Mouse (Mus musculus): ENCODE measurements at regions not wholly inside any gene's neighbourhood (a gene's known extent, or its start where the extent isn't known, plus 50 kb on each side); places are given as distances from the start of the nearest gene placed in this dataset.

DNA sequence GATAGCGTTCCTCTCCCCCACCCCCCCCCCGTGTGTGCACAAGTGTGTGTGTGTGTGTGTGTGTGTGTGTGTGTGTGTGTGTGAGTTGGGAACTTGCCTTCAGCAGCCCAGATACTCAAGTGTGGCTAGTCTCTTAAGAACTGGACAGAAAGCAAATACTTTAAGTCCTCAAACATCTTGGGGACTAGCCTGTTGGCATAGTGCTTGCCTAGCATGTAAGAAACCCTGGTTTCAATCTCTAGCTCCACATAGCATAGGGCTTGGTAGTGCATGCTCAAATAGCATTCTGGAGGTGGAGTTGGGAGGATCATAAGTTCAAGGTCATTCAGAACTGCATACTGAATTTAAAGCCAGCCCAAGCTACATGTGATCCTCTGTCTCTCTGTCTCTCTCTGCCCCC is 117.5 kb upstream of the Btg1 start:
- DNase-seq (ENCODE audit: low spot score): no peak

DNA sequence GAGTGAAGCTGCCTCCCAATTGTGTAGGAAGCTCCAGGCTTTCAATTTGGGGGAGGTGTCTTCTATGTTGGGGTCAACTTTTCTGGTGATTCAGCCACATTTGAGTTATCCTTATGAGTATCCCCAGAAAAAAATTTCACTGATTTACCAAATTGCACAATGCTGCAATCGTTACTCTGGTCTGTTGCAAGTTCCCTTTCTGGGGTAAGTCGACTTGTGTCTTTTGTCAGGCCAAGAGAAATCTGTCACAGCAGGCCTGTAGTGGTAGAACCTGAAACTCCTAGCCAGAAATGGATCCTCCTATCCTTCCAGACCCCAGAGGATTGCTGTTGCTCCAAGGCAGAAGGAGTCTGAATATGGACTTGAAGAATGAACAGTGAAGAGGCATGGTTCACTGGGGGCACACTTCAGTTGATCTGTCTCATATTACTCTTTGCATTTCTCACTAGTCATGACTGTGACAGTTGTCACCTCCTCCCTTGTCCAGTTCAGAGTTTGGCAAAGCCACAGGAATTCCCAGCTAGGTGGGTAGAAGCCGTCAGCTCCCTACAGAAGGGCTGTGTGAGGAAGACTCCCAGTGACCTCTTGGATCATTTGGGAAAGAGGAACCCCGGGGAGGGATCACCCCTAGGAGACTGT is 114.6 kb upstream of the Btg1 start:
- no peak for DNase-seq (ENCODE audit: low spot score)

DNA sequence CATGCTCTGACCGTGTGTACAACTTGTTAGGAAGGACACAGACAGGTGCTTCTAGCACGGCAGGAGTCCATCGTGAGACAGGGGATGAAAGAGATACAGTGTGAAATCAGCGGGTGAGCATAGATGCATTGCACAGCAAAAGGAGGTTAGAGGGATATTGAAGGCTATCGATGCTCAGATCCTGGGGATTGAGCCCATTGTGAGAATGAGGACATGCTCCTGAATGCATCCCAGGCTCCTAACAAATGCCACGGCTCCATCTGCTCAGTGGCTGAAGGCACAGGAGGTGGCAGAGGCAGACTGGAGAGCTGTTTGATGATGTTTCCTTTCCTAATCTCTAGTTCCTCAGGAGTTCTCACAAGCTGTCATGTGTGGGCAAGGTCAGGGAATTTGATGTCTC is 114.1 kb upstream of the Btg1 start:
- DNase-seq (ENCODE audit: low spot score): no peak

DNA sequence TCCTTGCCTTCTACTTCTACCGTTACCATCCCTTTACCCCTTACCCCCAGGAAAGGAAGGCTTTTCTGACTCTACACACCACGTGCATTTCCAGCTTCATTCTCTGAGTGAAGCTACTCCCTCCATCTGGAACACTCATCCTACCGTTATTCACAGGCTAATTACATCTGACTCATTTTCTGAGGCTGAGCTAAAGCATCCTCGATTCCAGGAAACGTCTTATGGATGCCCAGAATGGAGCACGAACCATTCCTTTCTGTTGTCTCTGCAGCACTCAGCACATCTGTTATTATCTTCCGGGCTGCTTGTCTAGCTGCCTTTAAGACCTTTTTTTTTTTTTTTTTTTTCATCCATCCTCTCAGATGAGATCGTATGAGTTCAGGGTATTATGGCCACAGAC is 112.5 kb upstream of the Btg1 start:
- DNase-seq (ENCODE audit: low spot score): no peak

DNA sequence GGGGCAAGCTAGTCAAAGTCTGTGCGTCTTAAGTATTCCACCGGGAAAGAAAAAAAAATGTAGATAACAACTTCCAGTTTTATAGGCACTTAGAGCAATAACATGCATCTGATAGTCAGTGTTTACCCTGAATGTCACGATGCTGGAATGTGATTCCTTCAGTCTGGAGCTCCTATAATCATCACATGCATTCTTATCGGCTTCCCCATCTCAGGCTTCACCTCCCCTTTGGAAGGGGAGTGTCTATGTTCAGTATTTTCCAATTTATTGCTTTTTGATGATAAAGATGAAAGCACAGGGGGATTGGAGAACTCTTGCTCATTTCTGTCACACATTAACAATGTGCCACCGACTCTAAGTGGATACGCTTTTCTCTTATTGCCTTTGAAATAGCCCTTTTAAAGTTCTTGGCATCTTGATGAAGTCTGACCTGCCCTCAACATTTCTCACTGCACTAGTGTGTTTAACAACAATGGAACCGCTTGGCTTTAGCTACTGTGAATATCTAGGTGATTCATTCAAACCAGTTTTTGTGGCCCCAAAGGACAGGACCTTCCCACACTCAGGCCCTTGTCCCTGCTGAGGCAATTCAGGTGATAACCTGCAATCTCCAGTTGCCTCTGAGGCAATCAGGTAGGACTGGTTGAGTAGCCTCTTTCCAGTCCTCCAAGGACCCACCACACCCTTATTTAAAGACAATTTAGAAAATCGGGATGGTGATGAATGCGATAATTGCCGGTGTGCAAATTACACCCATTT is 101.5 kb upstream of the Btg1 start:
- no peak for DNase-seq (ENCODE audit: low spot score)

DNA sequence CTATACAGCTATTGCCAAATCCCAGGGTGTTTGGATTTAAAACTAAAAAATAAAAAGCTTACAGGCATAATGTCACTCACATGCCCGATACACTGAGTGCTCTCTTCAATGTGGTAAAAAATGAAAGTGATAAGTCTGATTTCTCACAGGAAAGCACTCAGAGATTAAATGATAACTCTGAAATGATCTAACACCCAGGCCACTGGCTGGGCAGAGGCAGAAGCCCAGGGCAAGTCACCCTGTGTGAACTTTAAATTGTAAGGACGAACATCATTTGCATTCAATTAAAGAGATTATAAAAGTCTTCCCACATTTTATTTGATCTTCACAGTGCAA is 100.9 kb upstream of the Btg1 start:
- DNase-seq (ENCODE audit: low spot score): no peak

DNA sequence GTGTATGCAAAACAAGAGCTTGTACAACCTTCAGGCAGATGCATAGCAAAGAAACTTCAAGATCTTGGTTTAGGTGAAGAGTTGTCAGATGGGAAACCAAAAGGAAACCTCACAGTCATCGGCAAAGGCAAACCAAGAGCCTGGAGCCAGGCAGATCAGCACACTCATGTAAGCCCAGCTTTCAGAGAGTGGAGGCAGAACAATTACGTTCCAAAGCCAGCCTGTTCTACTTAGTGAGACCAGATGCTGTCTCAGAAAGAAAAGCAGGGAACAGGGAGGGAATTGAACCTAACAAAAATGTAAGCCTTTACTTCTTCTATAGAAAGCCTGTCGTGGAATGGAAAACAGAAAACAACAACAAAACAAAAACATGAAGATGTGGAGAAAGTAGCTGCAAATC is 97.4 kb upstream of the Btg1 start:
- DNase-seq (ENCODE audit: low spot score): no peak

DNA sequence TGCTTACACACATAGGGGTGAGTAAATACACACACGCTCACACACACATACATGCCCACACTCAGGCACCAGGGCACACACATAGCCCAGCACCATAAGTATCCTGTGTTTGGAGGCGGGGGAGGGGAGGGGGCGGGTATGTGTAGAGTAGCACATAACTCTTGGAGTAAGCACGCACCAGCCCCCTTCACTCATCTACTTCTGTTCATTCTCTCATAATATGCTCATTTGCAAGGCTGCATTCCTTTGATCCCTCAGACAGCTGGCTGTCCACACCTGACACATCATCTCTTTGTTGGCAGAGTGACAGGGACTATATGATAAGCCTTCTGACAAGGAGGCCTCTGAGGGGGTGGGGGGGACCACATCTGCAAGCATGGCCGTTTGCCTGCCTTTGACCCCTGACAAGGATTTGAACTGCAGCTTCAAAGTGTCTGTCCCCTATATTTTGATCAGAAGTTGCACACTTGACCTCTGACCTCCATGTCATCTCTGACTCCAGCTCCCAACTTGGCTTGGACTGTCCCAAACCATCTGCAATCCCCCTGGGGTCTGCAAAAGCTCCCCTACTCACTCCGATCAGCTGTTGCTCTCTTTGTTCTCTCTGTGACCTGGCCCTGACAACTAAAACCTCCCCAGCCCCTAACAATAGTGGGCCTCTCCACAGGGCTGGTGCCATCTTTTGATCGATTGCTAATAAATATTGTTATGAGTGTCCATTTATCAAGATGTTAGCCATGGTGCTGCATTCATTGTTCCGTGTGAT is 95.6 kb upstream of the Btg1 start:
- no peak for DNase-seq (ENCODE audit: low spot score)

DNA sequence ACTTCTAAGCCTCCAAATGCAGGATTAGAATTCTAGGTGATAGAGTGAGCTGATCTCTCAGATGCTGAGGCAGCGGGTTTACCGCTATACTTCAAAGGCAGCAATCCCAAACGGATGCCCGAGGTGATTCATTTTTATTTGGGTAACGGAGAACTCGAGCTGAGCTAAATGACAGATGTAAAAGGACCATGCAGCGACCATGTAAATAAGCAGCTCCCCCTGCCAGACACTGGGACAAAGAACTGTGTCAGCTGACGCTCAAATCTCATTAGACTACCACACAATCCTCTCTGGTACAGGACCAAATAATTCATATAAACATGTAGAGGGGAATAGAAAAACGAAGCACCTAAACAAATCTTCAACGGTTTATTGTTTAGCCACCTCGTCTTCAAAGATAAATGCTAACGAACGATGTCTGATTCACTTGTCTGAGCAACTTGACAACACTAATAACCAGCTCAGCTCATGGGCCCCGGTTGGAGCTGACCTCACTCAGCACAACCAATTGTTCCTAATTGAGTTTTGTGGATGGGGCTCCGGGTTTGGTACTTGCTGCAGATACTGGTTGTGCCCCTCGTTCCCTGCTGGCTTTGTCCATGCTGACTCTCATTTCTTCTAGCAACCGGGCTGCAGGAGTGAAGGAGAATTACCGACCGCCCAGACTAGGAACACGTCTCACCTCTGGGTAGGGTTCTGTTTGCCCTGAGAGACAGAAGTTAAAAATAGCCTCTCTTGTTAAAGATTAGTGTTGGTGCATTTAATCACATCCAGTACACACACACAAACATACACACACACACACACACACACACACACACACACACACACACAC is 92.6 kb upstream of the Btg1 start:
- peak; percentile 67 for DNase-seq (ENCODE audit: low spot score)

DNA sequence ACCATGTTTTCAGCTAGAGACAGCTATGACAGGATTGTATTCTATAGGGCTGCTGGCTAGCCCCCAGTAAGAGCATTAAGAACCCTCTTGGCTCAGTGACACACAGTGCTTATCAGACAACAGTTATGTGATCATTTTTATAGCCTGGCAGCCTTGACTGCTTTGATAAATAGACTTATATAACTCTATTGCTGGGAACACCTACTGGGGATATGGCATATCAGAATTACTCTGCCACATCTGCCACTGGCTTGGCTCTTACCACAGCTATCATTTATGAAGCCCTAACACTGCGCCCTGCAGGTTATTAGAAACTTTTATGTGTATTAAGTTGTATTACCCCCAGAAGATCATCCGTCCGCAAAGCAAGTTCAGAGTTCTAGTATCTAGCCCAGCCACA is 88.9 kb upstream of the Btg1 start:
- DNase-seq (ENCODE audit: low spot score): no peak

DNA sequence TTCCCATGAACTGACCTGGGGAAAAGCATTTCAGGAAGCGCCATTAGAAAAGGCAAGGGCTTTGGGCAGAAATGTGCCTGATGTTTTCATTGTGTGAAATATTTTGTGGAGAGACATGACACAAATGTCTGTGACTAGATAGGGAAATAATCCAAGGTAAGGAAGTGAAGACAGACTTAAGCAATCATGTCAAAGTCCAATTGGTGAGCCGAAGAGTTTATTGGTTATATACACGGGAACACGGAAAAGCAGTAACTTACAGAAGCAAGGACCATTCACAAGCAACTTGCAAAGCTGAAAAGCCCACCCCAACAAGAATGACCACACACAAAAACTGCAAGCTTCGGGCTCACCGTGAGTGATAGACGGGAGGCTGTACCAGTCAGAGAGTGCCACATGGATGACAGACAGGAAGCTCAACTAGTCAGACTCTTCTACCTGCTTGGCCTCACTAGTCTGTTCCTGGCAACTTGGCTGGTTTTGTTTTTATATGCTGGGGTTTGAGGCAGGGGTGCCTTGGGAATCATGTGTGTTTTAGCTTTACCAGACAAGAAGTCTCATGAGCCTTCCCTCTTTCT is 82.2 kb upstream of the Btg1 start:
- no peak for DNase-seq (ENCODE audit: low spot score)

DNA sequence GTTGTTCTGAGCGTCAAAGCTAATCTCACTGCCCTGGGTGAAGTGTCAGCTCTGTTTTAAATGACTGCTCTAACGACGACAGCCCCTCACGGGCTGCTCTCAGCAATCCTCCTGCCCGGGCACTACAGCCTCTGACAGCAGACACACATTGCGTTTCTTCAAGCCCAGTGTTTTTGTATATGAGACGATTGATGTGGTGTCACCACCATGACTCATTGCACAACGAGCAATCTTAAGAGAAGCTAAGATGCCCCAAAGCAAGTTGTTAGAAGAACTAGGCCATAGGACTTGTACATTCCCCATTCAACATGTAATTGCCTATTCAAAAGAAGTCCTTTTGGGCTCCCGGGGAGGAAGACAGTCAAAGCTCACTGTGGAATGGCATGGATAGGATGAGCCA is 81.3 kb upstream of the Btg1 start:
- no peak for DNase-seq (ENCODE audit: low spot score)

DNA sequence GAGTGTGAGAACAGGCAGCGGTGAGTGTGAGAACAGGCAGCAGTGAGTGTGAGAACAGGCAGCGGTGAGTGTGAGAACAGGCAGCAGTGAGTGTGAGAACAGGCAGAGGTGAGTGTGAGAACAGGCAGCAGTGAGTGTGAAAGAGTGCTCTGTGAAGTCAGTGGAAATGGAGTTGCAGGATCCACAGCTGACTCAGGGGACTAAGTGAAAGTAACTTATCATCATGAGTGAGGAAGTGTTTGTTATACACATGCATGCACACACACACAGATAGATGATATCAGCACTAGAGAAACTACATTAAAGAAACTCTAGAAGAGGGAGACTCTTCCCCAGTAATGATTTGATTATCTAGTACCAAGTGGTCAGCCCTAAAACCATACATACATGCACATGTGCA is 76.0 kb upstream of the Btg1 start:
- no peak for DNase-seq (ENCODE audit: low spot score)

DNA sequence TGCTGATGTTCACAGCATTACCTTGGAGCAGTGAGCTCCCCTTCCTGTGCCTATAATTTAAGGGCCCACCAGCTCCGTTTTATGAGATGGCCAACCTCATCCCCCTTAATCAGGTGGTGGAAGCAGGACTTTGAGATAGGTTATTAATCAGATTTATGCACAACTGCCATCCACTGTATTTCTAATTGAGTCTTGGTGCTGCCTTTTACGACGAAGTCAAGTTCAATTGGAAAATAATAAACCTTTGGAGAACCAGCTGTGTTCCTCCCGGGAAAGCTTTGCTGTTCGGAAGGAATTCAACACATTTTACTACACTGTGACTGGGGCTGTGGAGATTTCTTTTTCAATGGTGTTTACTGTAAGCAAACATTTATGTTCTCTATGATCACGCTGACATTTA is 71.5 kb upstream of the Btg1 start:
- DNase-seq (ENCODE audit: low spot score): no peak

DNA sequence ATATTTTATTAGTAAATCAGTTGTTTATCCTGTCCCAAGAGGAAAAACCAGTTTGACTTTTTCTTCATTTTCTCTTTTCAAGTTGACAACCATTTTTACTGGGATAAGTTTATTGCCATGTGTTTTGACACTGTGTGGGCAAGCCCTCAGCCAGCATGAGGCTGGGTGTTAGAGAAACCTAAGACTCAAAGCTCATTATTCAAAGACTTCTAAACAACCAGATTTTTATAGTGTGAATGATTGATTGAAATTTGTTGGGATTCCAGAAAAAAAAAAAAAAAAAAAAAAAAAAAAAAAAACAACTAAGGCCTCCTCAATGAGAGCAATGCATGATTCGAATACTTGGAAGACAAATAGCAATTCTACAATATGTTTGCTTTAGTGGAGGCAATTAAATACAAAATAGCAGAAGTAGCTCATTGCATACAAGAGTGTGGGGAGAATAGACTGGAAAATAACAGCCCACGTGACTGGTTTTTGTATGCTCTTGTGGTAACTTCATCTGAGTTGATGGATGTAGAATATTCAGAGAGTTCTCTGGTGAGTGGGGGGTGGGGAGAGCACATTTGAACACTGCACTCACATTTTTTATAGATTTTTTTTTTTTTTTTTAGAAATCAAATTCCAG is 70.9 kb upstream of the Btg1 start:
- no peak for DNase-seq (ENCODE audit: low spot score)

DNA sequence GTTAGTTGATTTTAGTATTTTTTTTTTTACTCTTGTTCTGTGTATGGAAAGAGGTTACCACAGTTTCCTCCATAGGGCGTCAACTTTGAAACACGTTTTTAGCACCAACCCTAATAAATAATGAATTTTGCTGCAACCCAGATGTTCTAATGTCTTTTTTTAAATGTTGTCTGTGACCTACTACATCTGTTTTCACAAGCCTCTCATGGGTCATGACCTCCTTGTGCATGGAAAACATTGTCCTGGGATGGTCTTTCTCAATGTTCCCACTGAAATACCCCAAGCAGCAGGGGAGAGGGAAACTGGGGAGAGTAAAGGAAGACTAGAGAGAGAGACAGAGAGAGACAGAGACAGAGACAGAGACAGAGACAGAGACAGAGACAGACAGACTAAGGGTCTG is 67.2 kb upstream of the Btg1 start:
- DNase-seq (ENCODE audit: low spot score): no peak

DNA sequence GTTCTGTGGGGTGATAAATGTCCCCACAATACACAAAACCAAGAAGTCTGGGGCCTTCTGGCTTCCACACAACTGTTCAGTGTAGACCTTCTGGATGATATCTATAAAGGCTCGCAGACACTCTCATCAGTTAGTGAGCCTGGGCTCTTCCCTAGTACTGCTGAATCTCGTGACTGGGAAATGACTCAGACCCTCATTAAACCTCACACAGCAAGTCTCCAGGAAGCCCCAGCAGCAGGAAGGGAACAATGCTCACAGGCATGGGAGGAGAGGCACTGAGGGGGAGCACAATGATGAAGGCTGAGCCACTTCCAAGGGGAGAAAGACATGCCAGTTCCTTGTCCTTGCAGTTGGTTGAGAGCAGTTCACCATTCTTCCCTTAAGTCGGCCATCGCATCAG is 66.5 kb upstream of the Btg1 start:
- no peak for DNase-seq (ENCODE audit: low spot score)

DNA sequence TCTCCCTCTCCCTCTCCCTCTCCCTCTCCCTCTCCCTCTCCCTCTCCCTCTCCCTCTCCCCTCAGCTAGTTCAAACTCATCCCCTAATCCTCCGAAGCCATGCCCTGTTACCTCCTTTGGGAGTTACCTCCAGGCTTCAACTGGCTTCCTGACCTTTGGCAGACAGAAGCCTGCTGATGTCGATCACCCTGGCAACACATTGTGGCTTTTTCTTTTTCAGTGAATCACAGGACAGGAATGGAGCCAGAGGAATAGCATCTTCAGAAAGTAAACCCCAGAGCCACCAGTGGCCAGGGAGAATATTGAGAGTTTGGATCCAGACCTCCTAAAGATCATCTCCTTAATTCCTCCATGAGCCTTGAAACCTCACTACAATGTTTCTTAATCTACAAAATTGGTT is 59.5 kb upstream of the Btg1 start:
- DNase-seq (ENCODE audit: low spot score): no peak

DNA sequence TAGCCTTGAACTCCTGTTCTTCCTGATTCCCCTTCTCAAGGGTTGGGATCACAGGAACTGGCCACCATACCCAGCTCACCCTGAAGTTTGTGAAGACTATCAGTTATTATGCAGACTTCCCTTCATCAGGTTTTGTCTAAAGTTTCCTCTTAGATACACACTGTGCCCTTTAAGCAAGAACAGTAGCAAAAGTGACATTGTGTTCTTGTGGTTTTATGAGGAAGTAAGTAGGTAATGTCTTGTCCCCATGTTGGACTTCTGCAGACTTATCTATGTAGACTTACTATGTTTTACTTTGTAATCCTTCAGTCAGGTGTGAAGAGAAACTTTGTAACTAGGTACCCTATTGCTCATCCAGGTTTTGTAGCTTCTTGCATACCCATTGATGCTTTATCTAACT is 51.5 kb upstream of the Btg1 start:
- DNase-seq (ENCODE audit: low spot score): no peak

Data from retina, embryonic 14.5 days (tissue).